Mouse (Mus musculus) intestine, embryonic 15.5 days (tissue): Measurements from ENCODE around the gene Tmem102. TPM values are rescaled to one million over a fixed set of nuclear protein-coding genes. Genes with fewer than 3 reads are reported as not detected.

Experiments
- ATAC-seq: fragments of 200-750 bp; cut with Nextera tagmentation; 2 replicates; pipeline ENCODE4 v1.8.0; 2017; ENCODE audit warnings: moderate TSS enrichment, moderate library complexity
- H3K27ac ChIP-seq: fragments of 300-500 bp; sonication (generic); 2 replicates; pipeline ENCODE4 v1.5.1; 2015; ENCODE audit warnings: mild to moderate bottlenecking, inconsistent platforms
- H3K27me3 ChIP-seq: fragments of 300-500 bp; sonication (generic); replicated peaks from 2 replicates; pipeline ENCODE4 v1.6.1; 2015; ENCODE audit warnings: inconsistent platforms
- H3K36me3 ChIP-seq: fragments of 300-500 bp; sonication (generic); 2 replicates; pipeline ENCODE4 v1.6.1; 2015; ENCODE audit warnings: inconsistent platforms
- H3K4me1 ChIP-seq: fragments of 300-500 bp; sonication (generic); replicated peaks from 2 replicates; pipeline ENCODE4 v1.6.1; 2015; ENCODE audit warnings: inconsistent platforms
- H3K4me2 ChIP-seq: fragments of 300-500 bp; sonication (generic); replicated peaks from 2 replicates; pipeline ENCODE4 v1.6.1; 2015; ENCODE audit warnings: mild to moderate bottlenecking, inconsistent platforms
- H3K4me3 ChIP-seq: fragments of 300-500 bp; sonication (generic); replicated peaks from 2 replicates; pipeline ENCODE4 v1.5.1; 2015; ENCODE audit warnings: inconsistent platforms
- H3K9ac ChIP-seq: fragments of 300-500 bp; sonication (generic); 2 replicates; pipeline ENCODE4 v1.6.1; 2015; ENCODE audit warnings: inconsistent platforms
- H3K9me3 ChIP-seq: fragments of 300-500 bp; sonication (generic); 2 replicates; pipeline ENCODE4 v1.6.1; 2016; ENCODE audit warnings: inconsistent platforms
- WGBS: fragments of 180-500 bp; shearing (Covaris S2); methylation state at CpG from one replicate; pipeline ENCODE4 v1.1.7; 2015; 5-methylcytosine and 5-hydroxymethylcytosine counted together
- polyA plus RNA-seq: library from polyadenylated mRNA; unstranded; fragments of >200 nt; fragmentation: Nextera tagmentation; extraction: Ambion mirVana; gene quantifications from 2 replicates; pipeline ENCODE4 v1.2.1, GENCODE M21; 2015

Tmem102 gene
- polyA plus RNA-seq, 1 experiment from 2014 or later, result 31.4 TPM

GRCm38 (mm10) chr11:69837604-69837951 is 32.2 kb upstream of the Tmem102 start, which contains the start of gene Nlgn2:
Gene Nlgn2, minus strand, starts transcription at chr11:69837784.
- Histone ChIP-seq H3K27ac (peak within 1 kb of the TSS; percentile 87), H3K9ac (peak within 1 kb of the TSS; percentile 72), H3K4me1 (peaks cover 37% of the 10 kb centered on the region), H3K27me3 (no peaks in the 10 kb centered on the region), H3K4me3 (peak within 1 kb of the TSS; percentile 71), H3K9me3 (no peaks in the 10 kb centered on the region), H3K4me2 (peak within 1 kb of the TSS; percentile 92), H3K36me3 (no peaks in the 10 kb centered on the region)
- peak; percentile 74 for ATAC-seq
- under 1% methylated on average over 32 of the region's 32 CpGs for WGBS

GRCm38 (mm10) chr11:69836703-69837576 is 31.5 kb upstream of the Tmem102 start:
- Histone ChIP-seq H3K27ac (peak overlapping the region; percentile 87), H3K9ac (peak overlapping the region; percentile 65), H3K9me3 (no peaks in the 10 kb centered on the region), H3K27me3 (no peaks in the 10 kb centered on the region), H3K4me2 (peak overlapping the region; percentile 92), H3K36me3 (no peaks in the 10 kb centered on the region), H3K4me3 (peak overlapping the region; percentile 71), H3K4me1 (peaks cover 37% of the 10 kb centered on the region)
- WGBS, result 1% methylated on average over 48 of the region's 52 CpGs
- peak; percentile 0; the same call in 1 of the 2 replicates for ATAC-seq

- H3K27ac ChIP-seq, result no peak overlapping the region
- ATAC-seq, result no peak
- H3K9me3 ChIP-seq, result no peaks in the 10 kb centered on the region
- H3K9ac ChIP-seq, result no peak overlapping the region
- no peaks in the 10 kb centered on the region for H3K27me3 ChIP-seq
- H3K4me1 ChIP-seq, result peaks cover 37% of the 10 kb centered on the region
- peak overlapping the region; percentile 71 for H3K4me3 ChIP-seq
- WGBS, result 29% methylated on average over 4 of the region's 4 CpGs
- no peaks in the 10 kb centered on the region for H3K36me3 ChIP-seq
- peak overlapping the region; percentile 92 for H3K4me2 ChIP-seq
These were observed 30.5 kb upstream of the Tmem102 start for GRCm38 (mm10) chr11:69835966-69836335.

GRCm38 (mm10) chr11:69835326-69835965 is 30.0 kb upstream of the Tmem102 start:
- H3K27ac ChIP-seq, result no peak overlapping the region
- H3K9ac ChIP-seq, result no peak overlapping the region
- no peak for ATAC-seq
- no peaks in the 10 kb centered on the region for H3K9me3 ChIP-seq
- 0 out of 2 replicates have a peak overlapping the region, but pooled peaks have one; percentile 71 for H3K4me3 ChIP-seq
- peak overlapping the region; percentile 92 for H3K4me2 ChIP-seq
- H3K4me1 ChIP-seq, result peaks cover 37% of the 10 kb centered on the region
- no peaks in the 10 kb centered on the region for H3K27me3 ChIP-seq
- H3K36me3 ChIP-seq, result no peaks in the 10 kb centered on the region
- WGBS, result 31% methylated on average over 9 of the region's 9 CpGs

GRCm38 (mm10) chr11:69834001-69834549 is 28.7 kb upstream of the Tmem102 start:
- Histone ChIP-seq H3K9ac (peak overlapping the region; percentile 45), H3K4me2 (peak overlapping the region; percentile 92), H3K4me1 (peaks cover 33% of the 10 kb centered on the region), H3K9me3 (no peaks in the 10 kb centered on the region), H3K36me3 (no peaks in the 10 kb centered on the region), H3K27ac (no peak overlapping the region), H3K4me3 (peak overlapping the region; percentile 40), H3K27me3 (no peaks in the 10 kb centered on the region)
- ATAC-seq, result peak; percentile 3; the same call in 1 of the 2 replicates
- WGBS, result 11% methylated on average over 42 of the region's 48 CpGs

GRCm38 (mm10) chr11:69833554-69833953 is 28.1 kb upstream of the Tmem102 start:
- WGBS, result 73% methylated on average over 8 of the region's 8 CpGs
- no peak overlapping the region for H3K27ac ChIP-seq
- peaks cover 32% of the 10 kb centered on the region for H3K4me1 ChIP-seq
- no peaks in the 10 kb centered on the region for H3K9me3 ChIP-seq
- peak overlapping the region; percentile 40 for H3K4me3 ChIP-seq
- H3K9ac ChIP-seq, result peak overlapping the region; percentile 45; the same call in 1 of the 2 replicates
- no peaks in the 10 kb centered on the region for H3K27me3 ChIP-seq
- ATAC-seq, result no peak
- H3K36me3 ChIP-seq, result no peaks in the 10 kb centered on the region
- H3K4me2 ChIP-seq, result peak overlapping the region; percentile 92

- H3K4me2 ChIP-seq, result no peak overlapping the region
- 73% methylated on average over 5 of the region's 5 CpGs for WGBS
- no peaks in the 10 kb centered on the region for H3K27me3 ChIP-seq
- H3K27ac ChIP-seq, result no peak overlapping the region
- peaks cover 21% of the 10 kb centered on the region for H3K36me3 ChIP-seq
- peak; percentile 37; the same call in 1 of the 2 replicates for ATAC-seq
- H3K4me1 ChIP-seq, result peaks cover 2% of the 10 kb centered on the region
- H3K4me3 ChIP-seq, result no peak overlapping the region
- H3K9ac ChIP-seq, result no peak overlapping the region
- no peaks in the 10 kb centered on the region for H3K9me3 ChIP-seq
These were observed 23.4 kb upstream of the Tmem102 start for GRCm38 (mm10) chr11:69828832-69829231.

- H3K4me3 ChIP-seq, result no peak overlapping the region
- no peaks in the 10 kb centered on the region for H3K4me1 ChIP-seq
- WGBS, result 83% methylated on average over 2 of the region's 2 CpGs
- no peak overlapping the region for H3K9ac ChIP-seq
- no peak overlapping the region for H3K27ac ChIP-seq
- H3K4me2 ChIP-seq, result no peak overlapping the region
- H3K9me3 ChIP-seq, result no peaks in the 10 kb centered on the region
- peaks cover 21% of the 10 kb centered on the region for H3K36me3 ChIP-seq
- no peaks in the 10 kb centered on the region for H3K27me3 ChIP-seq
- no peak for ATAC-seq
These were observed 18.0 kb upstream of the Tmem102 start for GRCm38 (mm10) chr11:69823456-69823855.

- Histone ChIP-seq H3K4me1 (no peaks in the 10 kb centered on the region), H3K4me3 (no peak within 1 kb of the TSS), H3K27ac (no peak within 1 kb of the TSS), H3K9ac (no peak within 1 kb of the TSS), H3K36me3 (peaks cover 10% of the 10 kb centered on the region; the same call in 1 of the 2 replicates), H3K9me3 (no peaks in the 10 kb centered on the region), H3K27me3 (no peaks in the 10 kb centered on the region), H3K4me2 (no peak within 1 kb of the TSS)
- WGBS, result 79% methylated on average over 3 of the region's 3 CpGs
- ATAC-seq, result no peak
These were observed 16.7 kb upstream of the Tmem102 start, which contains the start of gene Spem1 for GRCm38 (mm10) chr11:69822080-69822479. Gene Spem1, minus strand, starts transcription at chr11:69822180.

GRCm38 (mm10) chr11:69818871-69819270 is 13.4 kb upstream of the Tmem102 start:
- WGBS, result 88% methylated on average over 8 of the region's 8 CpGs
- H3K9me3 ChIP-seq, result no peaks in the 10 kb centered on the region
- no peak overlapping the region for H3K4me2 ChIP-seq
- H3K4me3 ChIP-seq, result no peak overlapping the region
- no peak overlapping the region for H3K27ac ChIP-seq
- H3K27me3 ChIP-seq, result no peaks in the 10 kb centered on the region
- no peak overlapping the region for H3K9ac ChIP-seq
- no peaks in the 10 kb centered on the region for H3K4me1 ChIP-seq
- ATAC-seq, result no peak
- H3K36me3 ChIP-seq, result no peaks in the 10 kb centered on the region

- no peak within 1 kb of the TSS for H3K27ac ChIP-seq
- H3K36me3 ChIP-seq, result no peaks in the 10 kb centered on the region
- H3K4me3 ChIP-seq, result no peak within 1 kb of the TSS
- H3K27me3 ChIP-seq, result no peaks in the 10 kb centered on the region
- no peak for ATAC-seq
- H3K4me1 ChIP-seq, result no peaks in the 10 kb centered on the region
- no peaks in the 10 kb centered on the region for H3K9me3 ChIP-seq
- H3K9ac ChIP-seq, result no peak within 1 kb of the TSS
- H3K4me2 ChIP-seq, result no peak within 1 kb of the TSS
- WGBS, result 74% methylated on average over 2 of the region's 2 CpGs
These were observed 12.9 kb upstream of the Tmem102 start, which contains the start of gene Spem2 for GRCm38 (mm10) chr11:69818365-69818764. Gene Spem2, minus strand, starts transcription at chr11:69818465.

GRCm38 (mm10) chr11:69816520-69816919 is 11.1 kb upstream of the Tmem102 start:
- Histone ChIP-seq H3K27me3 (no peaks in the 10 kb centered on the region), H3K4me2 (no peak overlapping the region), H3K4me1 (no peaks in the 10 kb centered on the region), H3K4me3 (no peak overlapping the region), H3K9ac (no peak overlapping the region), H3K27ac (no peak overlapping the region), H3K9me3 (no peaks in the 10 kb centered on the region), H3K36me3 (no peaks in the 10 kb centered on the region)
- 78% methylated on average over 12 of the region's 12 CpGs for WGBS
- ATAC-seq, result peak; percentile 43
